Mouse (Mus musculus) bone marrow, adult 2 months (tissue): Measurements from ENCODE around the gene Fbxo7.

ENCODE experiments used
- CTCF ChIP-seq: fragments of 200-500 bp; IDR thresholded peaks from 2 replicates; pipeline ENCODE4 v1.5.1; 2011; ENCODE audit warnings: low read length, control low read depth; ENCODE audit not compliant: control insufficient read depth, insufficient read depth
- POLR2A ChIP-seq: fragments of 200-500 bp; IDR thresholded peaks from 2 replicates; pipeline ENCODE4 v1.6.1; 2011; ENCODE audit warnings: low read depth, mild to moderate bottlenecking, control low read depth, low read length, borderline replicate concordance; ENCODE audit not compliant: control insufficient read depth

DNA sequence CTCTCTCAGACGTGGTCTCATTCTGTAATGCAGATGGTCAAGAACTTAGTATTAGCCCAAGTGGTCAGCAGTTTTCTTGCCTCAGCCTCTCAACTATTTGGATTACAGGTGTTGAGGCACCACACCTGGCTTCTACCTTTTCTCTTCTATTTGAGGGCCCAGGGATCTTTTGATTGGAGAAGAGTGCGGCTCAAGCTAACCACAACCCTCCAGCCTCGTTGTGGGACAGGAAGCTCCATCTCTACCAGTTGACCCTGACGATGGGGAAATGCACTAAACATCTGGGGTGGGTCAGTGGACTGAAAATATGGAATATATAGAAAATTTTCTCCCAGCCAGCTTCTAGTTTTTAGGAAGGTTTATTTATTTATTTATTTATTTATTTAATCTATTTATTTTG is 29.4 kb upstream of the Fbxo7 start:
- no peak for TF ChIP-seq CTCF
- TF ChIP-seq POLR2A, result no peak
